Mouse (Mus musculus) inflammation-experienced regulatory T-cells, adult 6 months (primary cell): ENCODE data around the gene Galr2. TPM values are rescaled to one million over a fixed set of nuclear protein-coding genes. Genes with fewer than 3 reads are reported as not detected.

Experiments used
- ATAC-seq: one replicate; pipeline ENCODE4 v1.8.0; 2017
- polyA plus RNA-seq, 3 experiments: library from polyadenylated mRNA; unstranded; fragments of 100-300 nt; shearing (Covaris generic); gene quantifications; one replicate each; pipeline ENCODE4 v1.2.1; 2017

Gene Galr2
- polyA plus RNA-seq, 3 experiments from 2014 or later: not detected

DNA sequence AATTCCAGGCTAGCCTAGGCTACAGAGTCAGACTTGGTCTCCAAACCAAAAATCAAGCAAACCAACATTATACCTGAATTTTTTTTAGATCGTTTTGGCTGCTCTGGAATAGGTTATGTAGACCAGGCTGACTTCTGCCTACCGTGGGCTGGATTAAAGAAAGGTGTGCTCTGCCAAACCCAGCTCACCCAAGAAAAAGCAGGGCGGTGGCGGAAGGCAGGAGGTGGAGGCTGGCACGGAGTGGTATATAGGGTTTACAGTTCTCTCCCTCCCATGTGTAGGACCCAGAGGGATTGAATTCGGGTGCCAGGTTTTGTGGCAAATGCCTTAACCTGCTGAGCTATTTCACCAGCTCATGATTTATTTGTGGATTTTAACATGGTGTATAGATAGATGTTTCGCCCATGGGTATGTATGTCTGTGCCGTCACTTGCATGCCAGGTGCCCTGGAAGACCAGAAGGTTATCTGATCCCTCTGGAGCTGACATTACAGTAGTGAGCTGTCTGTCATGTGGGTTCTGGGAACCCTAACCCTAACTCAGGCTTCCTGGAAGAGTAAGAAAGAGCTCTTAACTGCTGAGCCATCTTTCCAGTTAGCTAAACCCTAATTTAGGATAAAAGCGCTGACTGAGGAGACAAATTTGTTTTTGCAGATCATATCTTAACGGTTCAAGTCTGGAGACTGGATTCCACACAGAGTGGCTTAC, 26.4 kb downstream of the Galr2 start, which contains the start of gene Exoc7:
Gene Exoc7 (minus strand): TSS at position 215 of the 707 bp plus-strand sequence.
- no peak for ATAC-seq

DNA sequence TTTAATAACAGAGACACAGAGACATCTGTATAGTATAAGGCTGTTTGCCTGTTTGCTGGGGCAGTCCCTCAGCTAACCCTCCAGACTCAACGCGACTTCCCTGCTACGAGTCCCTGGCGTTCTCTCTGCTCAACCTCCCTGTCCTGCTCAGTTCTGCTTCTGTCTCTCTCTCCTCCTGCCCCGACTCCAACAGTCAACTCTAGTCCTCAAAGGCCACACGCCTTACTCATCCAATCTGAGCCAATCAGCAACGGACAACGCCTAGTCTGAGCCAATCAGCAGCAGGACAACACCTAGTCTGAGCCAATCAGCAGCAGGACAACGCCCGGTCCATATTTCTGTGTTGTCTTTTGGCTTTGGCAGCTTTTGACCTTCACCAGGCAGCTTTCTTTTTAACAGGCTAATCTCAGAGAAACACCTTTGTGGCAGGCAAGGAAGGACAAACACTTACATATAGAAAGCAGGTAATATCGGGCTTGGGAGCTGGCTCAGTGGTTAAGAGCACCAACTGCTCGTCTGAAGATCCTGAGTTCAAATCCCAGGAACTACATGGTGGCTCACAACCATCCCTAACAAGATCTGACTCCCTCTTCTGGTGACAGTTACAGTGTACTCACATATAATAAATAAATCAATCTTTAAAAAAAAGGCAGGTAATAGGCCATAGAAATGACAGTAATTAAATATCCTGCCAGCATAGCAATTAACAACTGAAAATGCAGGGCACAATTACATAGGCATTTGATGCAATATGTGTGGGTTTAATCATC, 27.2 kb downstream of the Galr2 start:
- ATAC-seq: no peak

DNA sequence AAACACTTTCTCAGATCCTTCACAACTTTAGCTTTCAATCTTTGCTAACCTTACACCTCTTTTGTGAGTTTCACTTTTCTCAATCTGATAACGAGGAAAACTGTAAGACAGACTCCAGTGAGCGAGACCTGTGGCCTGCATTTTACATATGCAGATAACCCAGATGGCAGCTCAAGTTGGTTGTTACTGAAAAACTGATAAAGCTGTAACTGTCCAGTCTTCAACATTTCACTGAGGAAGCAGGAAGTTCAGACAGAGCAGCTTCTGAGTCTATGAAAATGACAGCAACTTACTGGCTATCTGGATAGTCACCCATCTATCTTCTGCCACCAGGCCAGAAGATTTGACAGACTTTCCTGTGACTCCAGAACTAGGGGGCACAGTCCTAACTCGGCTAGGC, 28.9 kb downstream of the Galr2 start:
- ATAC-seq: no peak

DNA sequence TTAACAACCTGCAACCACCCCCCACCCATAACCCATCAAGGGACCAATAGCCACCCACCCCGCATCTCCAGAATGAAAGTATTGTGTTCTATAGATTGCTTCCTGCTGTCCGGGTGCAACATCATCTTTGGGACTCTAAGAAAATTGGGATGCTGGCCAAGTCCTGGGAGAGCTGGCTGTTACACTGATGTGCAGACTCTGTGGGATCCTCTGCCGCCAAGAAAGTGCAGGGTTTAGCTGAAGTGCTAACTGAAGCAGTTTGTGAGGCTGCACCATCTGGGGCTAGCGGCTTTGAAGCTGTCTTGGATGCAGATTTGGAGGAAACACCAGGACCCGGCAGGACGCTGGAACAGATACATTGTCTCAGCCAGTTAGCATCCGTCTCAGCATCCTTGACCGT, 30.4 kb downstream of the Galr2 start:
- ATAC-seq: no peak

DNA sequence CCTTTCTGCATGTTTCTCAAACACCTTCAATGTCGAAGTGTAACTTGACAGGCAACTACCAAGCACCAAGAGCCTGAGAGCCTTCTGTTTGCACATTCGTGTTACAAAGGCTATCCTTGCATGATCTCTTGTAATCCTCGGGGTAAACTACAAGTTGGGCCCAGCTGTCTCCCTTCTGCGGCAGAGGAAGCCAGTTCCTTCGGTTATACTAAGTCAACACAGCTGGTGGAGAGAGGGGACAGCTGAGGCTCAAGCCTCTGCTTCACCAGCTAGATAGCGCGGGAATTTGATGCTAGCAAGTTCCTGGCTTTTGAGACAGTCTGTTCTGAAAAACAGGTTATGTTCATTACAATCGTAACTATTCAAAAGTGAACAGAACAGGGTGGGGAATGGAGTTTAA, 31.6 kb downstream of the Galr2 start:
- ATAC-seq: no peak

DNA sequence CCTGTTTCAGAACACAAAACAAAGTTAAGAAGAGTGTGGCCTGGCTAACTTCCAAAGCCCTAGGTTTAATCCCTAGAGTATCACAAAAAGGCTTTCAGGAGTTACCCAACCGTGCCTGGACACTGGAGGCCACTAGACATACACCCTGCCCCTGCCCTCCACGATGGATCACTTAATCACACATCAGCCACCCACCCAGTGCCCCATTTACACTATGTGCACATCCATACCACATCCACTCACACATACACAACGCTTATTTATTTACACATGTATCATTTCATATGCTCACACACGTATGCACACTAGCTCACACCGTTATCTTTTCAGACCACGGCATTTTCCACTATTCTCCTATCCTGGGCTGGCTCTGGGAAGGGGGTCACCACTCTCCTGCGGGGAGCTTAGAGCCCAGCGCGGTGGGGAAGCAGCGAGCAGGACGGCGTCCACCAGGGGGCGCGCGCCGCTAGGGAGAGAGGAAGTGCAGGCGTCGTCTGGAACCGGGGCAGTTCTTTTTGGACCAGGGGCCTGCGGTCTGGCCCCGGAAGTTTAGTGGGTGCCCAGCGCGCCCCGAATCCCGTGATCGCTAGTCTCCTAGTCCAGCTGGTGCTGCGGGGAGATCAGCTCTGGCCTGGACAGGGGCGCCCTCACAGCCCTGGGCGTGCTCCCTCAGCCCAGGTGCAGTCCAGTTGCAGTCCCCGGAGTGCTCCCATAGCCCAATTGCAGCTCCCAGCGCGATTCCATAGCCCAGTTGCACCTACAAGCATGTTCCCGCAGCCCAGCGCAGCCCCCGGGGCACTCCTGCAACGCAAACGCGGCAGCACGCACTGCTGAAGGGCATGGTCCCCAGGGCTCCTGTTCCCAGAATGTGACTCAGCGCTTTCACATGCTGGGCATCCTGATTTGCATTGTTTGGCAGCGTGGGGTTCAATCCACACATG, 38.2 kb downstream of the Galr2 start:
- ATAC-seq: peak; percentile 67

DNA sequence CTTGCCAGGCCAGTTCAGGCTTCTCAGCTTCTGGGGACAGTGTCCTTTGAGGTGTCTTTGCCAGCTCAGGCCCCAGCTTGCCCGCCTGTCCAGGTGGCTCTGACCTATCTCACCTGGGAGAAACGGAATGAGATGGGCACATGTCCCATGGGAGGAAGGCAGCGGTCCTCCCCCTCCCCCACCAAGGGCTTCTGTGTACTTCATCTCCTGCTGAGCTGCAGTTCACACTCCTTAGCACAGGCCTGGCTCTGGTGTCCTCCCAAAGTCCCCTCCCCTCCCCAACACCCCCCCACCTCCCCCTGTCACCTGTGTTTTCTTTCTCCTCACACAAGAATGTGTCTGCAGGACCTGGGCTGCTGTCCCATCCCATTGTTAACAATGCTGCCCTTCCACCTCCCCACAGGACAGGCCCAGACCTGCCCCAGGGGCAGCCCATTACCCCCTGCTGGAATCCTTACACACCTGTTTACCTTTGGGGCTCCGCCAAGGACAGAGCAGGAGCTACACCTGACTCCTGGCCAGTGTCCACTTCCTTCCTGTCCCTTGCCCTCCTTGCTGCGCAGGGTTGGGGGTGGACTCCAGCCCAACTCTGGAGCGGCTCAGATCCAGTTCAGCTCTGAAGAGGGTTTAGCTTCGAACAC, 46.3 kb downstream of the Galr2 start:
- ATAC-seq: no peak

DNA sequence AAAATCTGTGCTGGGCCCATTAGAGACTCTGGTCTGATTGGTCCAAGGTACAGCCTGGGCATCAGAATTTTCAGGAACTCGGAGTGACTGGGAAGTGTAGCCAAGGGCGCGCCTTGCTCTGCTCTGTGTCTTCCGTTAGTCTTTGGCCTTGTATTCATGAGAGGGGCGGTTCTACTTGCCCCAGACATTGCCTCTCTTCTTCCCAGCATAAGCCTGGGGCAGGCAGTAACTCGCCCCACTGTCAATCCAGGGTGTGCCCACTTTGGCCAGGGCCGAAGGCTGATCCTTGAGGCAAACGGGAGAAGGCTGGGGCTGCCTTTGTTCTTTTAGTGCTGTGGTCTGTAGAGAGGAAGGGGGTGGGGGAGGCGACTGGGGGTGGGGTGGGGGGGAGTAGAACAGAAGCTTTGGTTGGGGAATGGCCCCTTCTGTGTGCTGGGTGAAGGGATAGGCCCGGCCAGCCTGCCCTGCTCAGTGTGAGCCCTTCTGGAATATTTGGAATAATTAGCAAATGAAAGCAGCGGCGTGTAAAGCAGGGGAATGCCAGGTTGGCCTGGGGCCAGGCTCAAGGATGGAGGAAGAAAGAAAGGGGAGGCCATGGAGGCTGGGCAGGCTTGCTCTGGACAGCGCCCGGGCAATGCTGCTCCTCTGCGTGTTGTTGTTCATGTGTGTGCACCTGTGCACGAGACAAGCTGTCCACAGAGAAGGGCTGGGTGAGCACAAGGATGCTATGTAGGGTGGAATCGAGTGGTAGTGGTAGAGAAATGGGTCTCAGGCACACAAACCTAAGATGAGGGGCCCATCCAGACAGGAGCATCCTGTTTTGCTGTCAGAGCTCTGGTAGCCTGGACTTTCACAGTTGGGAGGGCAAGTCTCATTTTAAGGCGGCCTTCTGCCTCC, 48.8 kb downstream of the Galr2 start:
- ATAC-seq: no peak

DNA sequence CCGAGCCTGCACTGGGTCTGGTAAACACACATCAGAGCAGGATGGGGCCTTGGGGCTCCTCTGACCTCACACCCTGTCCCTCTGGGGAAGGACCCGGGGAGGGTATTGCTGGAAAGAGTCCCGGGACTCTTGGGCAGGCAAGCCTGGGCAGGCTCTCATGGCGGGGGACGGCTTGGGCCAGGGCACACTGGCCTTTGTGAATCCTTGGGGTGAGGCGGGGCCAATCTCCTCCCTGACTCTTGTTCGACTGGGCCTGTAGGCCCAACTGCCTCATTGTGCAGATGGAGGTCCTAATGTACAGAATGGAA, 49.4 kb downstream of the Galr2 start:
- no peak for ATAC-seq

DNA sequence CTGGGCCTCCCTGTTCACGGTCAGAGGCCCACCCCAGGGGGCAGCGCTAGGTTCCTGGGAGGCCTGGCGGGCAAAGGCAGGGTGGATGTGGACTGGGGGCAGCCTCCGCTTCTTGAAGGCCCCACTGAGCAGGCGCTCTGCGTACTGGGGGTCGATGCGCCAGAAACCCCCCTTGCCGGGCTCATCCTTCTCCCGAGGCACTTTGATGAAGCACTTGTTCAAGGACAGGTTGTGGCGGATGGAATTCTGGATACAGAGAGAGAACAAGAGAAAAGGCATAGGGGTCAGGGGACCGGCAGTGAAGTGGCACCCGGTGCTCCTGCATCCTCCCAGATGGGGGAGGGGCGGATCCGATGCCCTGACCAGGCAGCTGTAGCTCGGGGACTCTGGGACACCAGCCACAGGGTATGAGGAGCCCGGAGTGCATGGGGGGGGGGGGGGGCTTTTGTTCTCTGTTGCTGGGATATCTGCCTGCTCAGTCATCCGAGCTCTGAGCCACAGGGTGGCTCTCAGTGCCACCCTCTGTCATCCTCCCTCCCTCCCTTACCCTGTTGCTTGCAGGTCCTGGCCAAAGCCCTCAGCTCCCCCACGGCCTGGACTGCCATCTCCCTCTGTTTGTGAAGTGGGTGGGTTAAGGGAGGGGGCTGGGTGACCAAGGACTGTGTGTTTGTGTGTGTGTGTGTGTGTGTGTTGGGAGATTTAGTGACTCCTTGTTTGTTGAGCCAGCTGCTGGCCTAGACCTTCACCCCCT, 51.7 kb downstream of the Galr2 start:
- ATAC-seq: no peak

DNA sequence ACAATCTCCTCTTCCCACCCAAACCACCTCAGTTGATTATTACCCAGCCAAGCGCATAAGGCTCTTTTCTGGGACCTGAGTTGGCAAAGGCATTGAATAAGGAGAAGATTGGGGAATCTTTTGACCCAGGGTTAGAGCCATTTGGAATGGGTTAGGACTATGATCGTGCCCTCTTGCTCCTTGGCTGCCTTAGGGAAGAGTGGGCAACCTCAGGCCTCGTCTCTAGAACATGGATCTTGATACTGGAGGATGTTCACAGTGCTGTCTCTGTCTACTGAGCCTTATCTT, 52.2 kb downstream of the Galr2 start:
- ATAC-seq: no peak

Other genes with a start within 250 kb of the Galr2 start
- gene Unc13d, start 203.0 kb upstream of the Galr2 start, polyA plus RNA-seq: 100 to 1,000 TPM in 1 of 3 experiments, 10 to 100 TPM in 2; 80.1 to 128 (median 81.9) TPM
- 100 to 1,000 TPM; 153 to 156 (median 154) TPM for gene Wbp2, start 193.9 kb upstream of the Galr2 start, polyA plus RNA-seq
- gene Trim47, start 153.7 kb upstream of the Galr2 start, polyA plus RNA-seq: under 1 TPM in 1 of 3 experiments, not detected in 2; 0.39 TPM
- gene Trim65, start 149.8 kb upstream of the Galr2 start, polyA plus RNA-seq: 10 to 100 TPM in 2 of 3 experiments, 1 to 10 TPM in 1; 9.5 to 13.3 (median 11.4) TPM
- 10 to 100 TPM; 14.3 to 30.6 (median 28.0) TPM for gene Mrpl38, start 142.1 kb upstream of the Galr2 start, polyA plus RNA-seq
- 1 to 10 TPM; 3.2 to 3.5 (median 3.3) TPM for gene Fbf1, start 112.8 kb upstream of the Galr2 start, polyA plus RNA-seq
- 10 to 100 TPM; 49.0 to 66.5 (median 54.4) TPM for gene Ten1, start 82.1 kb upstream of the Galr2 start, polyA plus RNA-seq
- gene Acox1, start 81.9 kb upstream of the Galr2 start, polyA plus RNA-seq: 10 to 100 TPM; 10.3 to 14.2 (median 13.6) TPM
- gene Evpl, start 42.9 kb upstream of the Galr2 start, polyA plus RNA-seq: not detected
- 10 to 100 TPM; 40.4 to 44.2 (median 42.3) TPM for gene Srp68, start 6.7 kb upstream of the Galr2 start, polyA plus RNA-seq
- 10 to 100 TPM; 70.3 to 96.0 (median 70.6) TPM for gene Exoc7, start 26.3 kb downstream of the Galr2 start, polyA plus RNA-seq
- not detected for gene Foxj1, start 54.5 kb downstream of the Galr2 start, polyA plus RNA-seq
- gene Rnf157, start 132.1 kb downstream of the Galr2 start, polyA plus RNA-seq: 10 to 100 TPM in 1 of 3 experiments, 1 to 10 TPM in 2; 3.0 to 15.1 (median 8.5) TPM
- 10 to 100 TPM; 10.4 to 14.6 (median 10.6) TPM for gene Ubald2, start 153.2 kb downstream of the Galr2 start, polyA plus RNA-seq
- gene Qrich2, start 185.3 kb downstream of the Galr2 start, polyA plus RNA-seq: not detected
- gene Prpsap1, start 213.3 kb downstream of the Galr2 start, polyA plus RNA-seq: 10 to 100 TPM; 23.4 to 58.2 (median 50.6) TPM
- gene Sphk1, start 250.0 kb downstream of the Galr2 start, polyA plus RNA-seq: not detected